Comparison of ENCODE assay signal across 8 mouse cellular contexts in the genomic region with DNA sequence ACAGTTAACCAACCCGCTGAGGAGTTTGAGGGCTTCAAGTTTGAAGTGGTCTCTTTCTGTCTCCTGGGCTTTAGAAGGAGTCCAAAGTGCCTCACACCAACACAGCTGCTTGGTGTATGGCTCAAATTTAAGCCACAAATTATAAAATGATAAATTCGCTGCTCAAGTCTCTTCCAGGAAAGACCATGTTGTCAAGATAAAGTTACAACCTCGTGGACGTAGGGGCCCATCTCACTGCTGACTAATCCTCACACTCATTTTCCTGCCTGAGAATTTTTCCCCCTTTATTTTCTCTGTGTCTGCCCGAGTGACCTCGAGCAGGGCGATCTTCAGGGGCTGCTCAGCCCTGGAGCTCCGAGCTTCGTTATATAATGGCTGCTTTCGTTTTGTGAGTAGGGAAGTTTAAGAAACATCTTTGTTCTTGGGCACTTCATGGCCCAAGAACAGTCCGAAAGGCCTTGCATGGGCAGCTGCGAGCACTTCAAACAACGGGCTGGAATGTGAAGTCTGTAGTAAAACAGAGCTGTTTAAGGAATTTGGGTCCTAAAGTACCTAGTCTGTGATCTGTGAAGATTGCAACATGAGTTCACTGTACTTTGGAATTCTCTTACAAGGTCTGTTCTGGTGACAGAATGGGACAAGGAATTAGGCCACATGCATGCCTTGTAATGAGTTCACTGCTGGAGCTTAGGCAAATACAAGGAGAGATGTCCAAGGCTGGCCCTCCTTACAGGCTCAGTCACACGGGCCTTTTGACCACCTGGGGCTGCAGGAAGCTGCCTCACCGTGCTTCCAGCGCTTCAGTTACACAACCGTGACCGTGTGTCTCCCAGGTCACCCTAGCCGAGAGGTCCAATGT. TPM values are rescaled to one million over a fixed set of nuclear protein-coding genes. Genes with fewer than 3 reads are reported as not detected.
A peak's percentile ranks its signal among the peaks of the same experiment; 100 is the strongest.
DNase-seq lines count a peak whose midpoint lies in the region; ATAC-seq and TF ChIP-seq lines count a peak whose summit lies in the region.

No protein-coding gene starts in this region.

- H3K9ac ChIP-seq in midbrain, embryonic 16.5 days (ENCODE audit: low read depth, low read length): no peak overlapping the region
- no peak overlapping the region for H3K9ac ChIP-seq in limb, embryonic 14.5 days (ENCODE audit: low read depth, low read length, severe bottlenecking)
- no peak overlapping the region for H3K9ac ChIP-seq in stomach, embryonic 14.5 days (replicated peaks; ENCODE audit: low read depth, low read length)

- no peak for TF ChIP-seq POLR2A in limb, embryonic 14.5 days (IDR thresholded peaks at IDR 0.05; ENCODE audit: borderline replicate concordance, extremely low read depth, insufficient read depth, insufficient read length)

- peak overlapping the region; percentile 65; the same call in 1 of the 2 replicates for H3K27ac ChIP-seq in midbrain, embryonic 10.5 days (replicated peaks)
- no peak overlapping the region for H3K27ac ChIP-seq in midbrain, embryonic 16.5 days (ENCODE audit: low read length)
- peak overlapping the region; percentile 76 for H3K27ac ChIP-seq in limb, embryonic 14.5 days (replicated peaks; ENCODE audit: low read depth, low read length)
- H3K27ac ChIP-seq in stomach, embryonic 14.5 days (ENCODE audit: low read length): peak overlapping the region; percentile 76; the same call in 1 of the 2 replicates

- H3K4me2 ChIP-seq in midbrain, embryonic 16.5 days (ENCODE audit: low read length): no peak overlapping the region
- peak overlapping the region; percentile 47; the same call in 1 of the 2 replicates for H3K4me2 ChIP-seq in limb, embryonic 14.5 days (replicated peaks; ENCODE audit: low read depth, low read length, severe bottlenecking)
- peak overlapping the region; percentile 45; the same call in 1 of the 2 replicates for H3K4me2 ChIP-seq in stomach, embryonic 14.5 days (replicated peaks; ENCODE audit: low read depth, low read length)

- ATAC-seq in midbrain, embryonic 16.5 days: no peak; the same call in 1 of the 2 replicates
- peak; percentile 35 for ATAC-seq in limb, embryonic 14.5 days (ENCODE audit: low FRiP score, low read depth)
- ATAC-seq in stomach, embryonic 14.5 days (ENCODE audit: insufficient number of reproducible peaks, insufficient read depth, low FRiP score, low read depth): no peak

- 57% methylated on average over 19 of the region's 19 CpGs for WGBS in midbrain, embryonic 10.5 days
- WGBS in midbrain, embryonic 16.5 days: 51% methylated on average over 19 of the region's 19 CpGs
- 39% methylated on average over 19 of the region's 19 CpGs for WGBS in limb, embryonic 14.5 days
- 38% methylated on average over 19 of the region's 19 CpGs for WGBS in stomach, embryonic 14.5 days

- H3K9me3 ChIP-seq in midbrain, embryonic 10.5 days (replicated peaks): peaks cover 6% of the 10 kb centered on the region; the same call in 1 of the 2 replicates
- no peaks in the 10 kb centered on the region for H3K9me3 ChIP-seq in midbrain, embryonic 16.5 days (replicated peaks; ENCODE audit: control insufficient read depth, low read length, poor library complexity, severe bottlenecking)
- H3K9me3 ChIP-seq in limb, embryonic 14.5 days (ENCODE audit: control insufficient read depth, low read length): no peaks in the 10 kb centered on the region
- no peaks in the 10 kb centered on the region for H3K9me3 ChIP-seq in stomach, embryonic 14.5 days (ENCODE audit: control insufficient read depth, low read depth, low read length)

- H3K36me3 ChIP-seq in midbrain, embryonic 10.5 days: no peaks in the 10 kb centered on the region
- no peaks in the 10 kb centered on the region for H3K36me3 ChIP-seq in midbrain, embryonic 16.5 days (ENCODE audit: control insufficient read depth, insufficient read depth, low read length)
- H3K36me3 ChIP-seq in limb, embryonic 14.5 days (ENCODE audit: control insufficient read depth, insufficient read depth, low read length): no peaks in the 10 kb centered on the region
- no peaks in the 10 kb centered on the region for H3K36me3 ChIP-seq in stomach, embryonic 14.5 days (ENCODE audit: control insufficient read depth, insufficient read depth, low read length)

- no peak overlapping the region for H3K4me3 ChIP-seq in midbrain, embryonic 10.5 days
- H3K4me3 ChIP-seq in midbrain, embryonic 16.5 days (ENCODE audit: low read depth, low read length): no peak overlapping the region
- no peak overlapping the region for H3K4me3 ChIP-seq in limb, embryonic 14.5 days (replicated peaks; ENCODE audit: low read length)
- H3K4me3 ChIP-seq in stomach, embryonic 14.5 days (ENCODE audit: low read depth, low read length): no peak overlapping the region

- no peak for DNase-seq in midbrain, embryonic 10.5 days (ENCODE audit: low spot score)
- peak; percentile 67 for DNase-seq in fibroblast of lung, adult 2 months (ENCODE audit: low read depth)
- DNase-seq in limb, embryonic 14.5 days (ENCODE audit: low spot score): no peak
- DNase-seq in right cerebral cortex, postnatal 10 days (ENCODE audit: low spot score in 2 of 2): no peak
- no peak for DNase-seq in left cerebral cortex, adult 11 months (ENCODE audit: low spot score)
- DNase-seq in spleen, postnatal 10 days (ENCODE audit: low spot score in 2 of 2): no peak

- peaks cover 22% of the 10 kb centered on the region for H3K4me1 ChIP-seq in midbrain, embryonic 10.5 days
- peaks cover 11% of the 10 kb centered on the region for H3K4me1 ChIP-seq in midbrain, embryonic 16.5 days (ENCODE audit: control insufficient read depth, insufficient read depth, low read length)
- peaks cover 25% of the 10 kb centered on the region for H3K4me1 ChIP-seq in limb, embryonic 14.5 days (ENCODE audit: control insufficient read depth, insufficient read depth, low read length)
- peaks cover 19% of the 10 kb centered on the region for H3K4me1 ChIP-seq in stomach, embryonic 14.5 days (ENCODE audit: control insufficient read depth, insufficient read depth, low read length)

- H3K27me3 ChIP-seq in midbrain, embryonic 10.5 days (ENCODE audit: low read depth, poor library complexity, severe bottlenecking): peaks cover 16% of the 10 kb centered on the region; the same call in 1 of the 2 replicates
- no peaks in the 10 kb centered on the region for H3K27me3 ChIP-seq in midbrain, embryonic 16.5 days (ENCODE audit: control insufficient read depth, insufficient read depth, low read depth, low read length)
- H3K27me3 ChIP-seq in limb, embryonic 14.5 days (ENCODE audit: control insufficient read depth, insufficient read depth, low read length): no peaks in the 10 kb centered on the region
- no peaks in the 10 kb centered on the region for H3K27me3 ChIP-seq in stomach, embryonic 14.5 days (ENCODE audit: control insufficient read depth, insufficient read depth, low read length)

RNA-seq across cellular contexts. Expression of gene Eml4, which starts 27.1 kb away (rescaled TPM):
- 34.2 and 34.7 TPM in 2 replicates for polyA plus RNA-seq in midbrain, embryonic 10.5 days (2016; fragmentation: Nextera tagmentation; extraction: Ambion mirVana)
- polyA plus RNA-seq in midbrain, embryonic 16.5 days (2015; fragmentation: Nextera tagmentation; extraction: Ambion mirVana): 27.5 and 29.0 TPM in 2 replicates
- polyA plus RNA-seq in limb, embryonic 14.5 days (2012; rRNA removed): 47.9 and 51.6 TPM in 2 replicates
- polyA plus RNA-seq in limb, embryonic 14.5 days (2014; fragmentation: Nextera tagmentation; extraction: Ambion mirVana): 42.5 and 50.9 TPM in 2 replicates
- 41.9 and 47.3 TPM in 2 replicates for polyA plus RNA-seq in stomach, embryonic 14.5 days (2014; fragmentation: Nextera tagmentation; extraction: Ambion mirVana)
